Mouse (Mus musculus) cerebellum, adult 8-10 months (tissue): ENCODE measurements around the gene Ferd3l.

Experiments used
- DNase-seq: peaks from one replicate; pipeline ENCODE4 v3.0.0; 2022

Ferd3l gene

GRCm38 (mm10) chr12:33928331-33929192, at the start of gene Ferd3l:
Gene Ferd3l, plus strand, starts transcription at chr12:33928425.
- DNase-seq: no peak

GRCm38 (mm10) chr12:33893956-33894355, 34.3 kb upstream of the Ferd3l start:
- no peak for DNase-seq

- no peak for DNase-seq
Measured at GRCm38 (mm10) chr12:33894621-33895020, 33.6 kb upstream of the Ferd3l start.

- no peak for DNase-seq
Measured at GRCm38 (mm10) chr12:33926751-33927150, 1.5 kb upstream of the Ferd3l start.

GRCm38 (mm10) chr12:33927334-33928098, 709 bp upstream of the Ferd3l start:
- no peak for DNase-seq

GRCm38 (mm10) chr12:33952843-33953242, 24.6 kb downstream of the Ferd3l start:
- no peak for DNase-seq

- no peak for DNase-seq
Measured at GRCm38 (mm10) chr12:33954931-33955565, 26.8 kb downstream of the Ferd3l start.

GRCm38 (mm10) chr12:33955606-33956295, 27.5 kb downstream of the Ferd3l start:
- DNase-seq: no peak

- no peak for DNase-seq
Measured at GRCm38 (mm10) chr12:33956576-33957399, 28.6 kb downstream of the Ferd3l start.

GRCm38 (mm10) chr12:33957400-33958240, 29.4 kb downstream of the Ferd3l start, which contains the start of gene Twist1:
Gene Twist1, plus strand, starts transcription at chr12:33957671.
- DNase-seq: no peak

GRCm38 (mm10) chr12:33958241-33959194, 30.3 kb downstream of the Ferd3l start:
- no peak for DNase-seq

- DNase-seq: no peak
Measured at GRCm38 (mm10) chr12:33959206-33959605, 31.0 kb downstream of the Ferd3l start.

GRCm38 (mm10) chr12:33959846-33960245, 31.6 kb downstream of the Ferd3l start:
- no peak for DNase-seq

GRCm38 (mm10) chr12:33961013-33961412, 32.8 kb downstream of the Ferd3l start:
- DNase-seq: no peak

- DNase-seq: no peak
Measured at GRCm38 (mm10) chr12:33962118-33962772, 34.0 kb downstream of the Ferd3l start.

- DNase-seq: no peak
Measured at GRCm38 (mm10) chr12:33962773-33963130, 34.5 kb downstream of the Ferd3l start.

GRCm38 (mm10) chr12:33963671-33964369, 35.6 kb downstream of the Ferd3l start:
- no peak for DNase-seq

GRCm38 (mm10) chr12:33964427-33964826, 36.2 kb downstream of the Ferd3l start:
- DNase-seq: no peak
